Mouse (Mus musculus) frontal cortex, postnatal 25 days (tissue): ENCODE measurements around the gene Sertad2.

Experiments used
- DNase-seq, 2 experiments: peaks; one replicate each; pipeline ENCODE4 v3.0.0; 2022; ENCODE audit warnings: low spot score in 2 of 2

Sertad2 gene

GRCm38 (mm10) chr11:20594229-20595201, 51.5 kb downstream of the Sertad2 start:
- no peak for DNase-seq

GRCm38 (mm10) chr11:20603066-20603812, 60.2 kb downstream of the Sertad2 start:
- no peak for DNase-seq

- DNase-seq = no peak
These were observed 61.1 kb downstream of the Sertad2 start for GRCm38 (mm10) chr11:20604119-20604518.

GRCm38 (mm10) chr11:20605613-20606012, 62.6 kb downstream of the Sertad2 start:
- no peak for DNase-seq

- DNase-seq = no peak
These were observed 65.4 kb downstream of the Sertad2 start for GRCm38 (mm10) chr11:20608442-20608841.

- no peak for DNase-seq
These were observed 70.2 kb downstream of the Sertad2 start for GRCm38 (mm10) chr11:20613223-20613622.

GRCm38 (mm10) chr11:20616103-20616502, 73.0 kb downstream of the Sertad2 start:
- no peak for DNase-seq

GRCm38 (mm10) chr11:20627146-20627545, 84.1 kb downstream of the Sertad2 start:
- no peak for DNase-seq

- DNase-seq = no peak
These were observed 85.2 kb downstream of the Sertad2 start for GRCm38 (mm10) chr11:20628216-20628615.

GRCm38 (mm10) chr11:20629700-20630099, 86.6 kb downstream of the Sertad2 start:
- DNase-seq = no peak

- peak; percentile 80 to 89 for DNase-seq
These were observed 88.2 kb downstream of the Sertad2 start for GRCm38 (mm10) chr11:20631026-20631940.

GRCm38 (mm10) chr11:20631941-20632618, 89.0 kb downstream of the Sertad2 start:
- DNase-seq = peak; percentile 55 to 70

- DNase-seq = no peak
These were observed 89.5 kb downstream of the Sertad2 start for GRCm38 (mm10) chr11:20632619-20632965.

GRCm38 (mm10) chr11:20634543-20634942, 91.5 kb downstream of the Sertad2 start:
- no peak for DNase-seq

GRCm38 (mm10) chr11:20635646-20636045, 92.6 kb downstream of the Sertad2 start:
- DNase-seq = no peak

GRCm38 (mm10) chr11:20636114-20636513, 93.1 kb downstream of the Sertad2 start:
- no peak for DNase-seq

- no peak for DNase-seq
These were observed 94.0 kb downstream of the Sertad2 start for GRCm38 (mm10) chr11:20637060-20637459.

GRCm38 (mm10) chr11:20638841-20639240, 95.8 kb downstream of the Sertad2 start:
- peak; percentile 57 to 68 for DNase-seq

GRCm38 (mm10) chr11:20639918-20640447, 96.9 kb downstream of the Sertad2 start:
- DNase-seq = no peak

- no peak for DNase-seq
These were observed 99.3 kb downstream of the Sertad2 start for GRCm38 (mm10) chr11:20642321-20642720.

- DNase-seq = no peak
These were observed 100.1 kb downstream of the Sertad2 start for GRCm38 (mm10) chr11:20643161-20643560.
